Mouse (Mus musculus) liver, adult 2 months (tissue): ENCODE data around the gene Adra2b. TPM values are rescaled to one million over a fixed set of nuclear protein-coding genes. Genes with fewer than 3 reads are reported as not detected.

Experiments
- DNase-seq: peaks from one replicate; pipeline ENCODE4 v3.0.0-alpha.2; 2011; ENCODE audit warnings: low read depth, low spot score; ENCODE audit errors: extremely low read depth
- H3K27ac ChIP-seq: fragments of 200-500 bp; replicated peaks from 2 replicates; pipeline ENCODE4 v1.5.1; 2012; ENCODE audit warnings: low read depth, mild to moderate bottlenecking, control low read depth, inconsistent platforms, low read length; ENCODE audit not compliant: insufficient read depth
- H3K27me3 ChIP-seq: fragments of 200-500 bp; 2 replicates; pipeline ENCODE4 v1.6.1; 2012; ENCODE audit warnings: mild to moderate bottlenecking, moderate library complexity, low read length, inconsistent platforms; ENCODE audit not compliant: control insufficient read depth, insufficient read depth
- H3K36me3 ChIP-seq: fragments of 200-500 bp; 2 replicates; pipeline ENCODE4 v1.6.1; 2012; ENCODE audit warnings: low read length, inconsistent platforms; ENCODE audit not compliant: control insufficient read depth, insufficient read depth
- H3K4me1 ChIP-seq: fragments of 200-500 bp; 2 replicates; pipeline ENCODE4 v1.6.1; 2011; ENCODE audit warnings: low read length; ENCODE audit not compliant: control insufficient read depth, insufficient read depth
- H3K4me3 ChIP-seq: fragments of 200-500 bp; 2 replicates; pipeline ENCODE4 v1.5.1; 2011; ENCODE audit warnings: low read depth, mild to moderate bottlenecking, control low read depth, low read length, moderate library complexity; ENCODE audit not compliant: insufficient read depth
- H3K79me2 ChIP-seq: fragments of 200-500 bp; 2 replicates; pipeline ENCODE4 v1.6.1; 2012; ENCODE audit warnings: inconsistent platforms, mild to moderate bottlenecking, low read length, moderate library complexity; ENCODE audit not compliant: control insufficient read depth, insufficient read depth
- H3K9ac ChIP-seq: fragments of 200-500 bp; 2 replicates; pipeline ENCODE4 v1.6.1; 2012; ENCODE audit warnings: low read depth, mild to moderate bottlenecking, control low read depth, inconsistent platforms, low read length
- CTCF ChIP-seq: fragments of 200-500 bp; IDR thresholded peaks from 2 replicates; pipeline ENCODE4 v1.5.1; 2011; ENCODE audit warnings: low read depth, low read length, control low read depth
- POLR2A ChIP-seq: fragments of 200-500 bp; IDR thresholded peaks from 2 replicates; pipeline ENCODE4 v1.6.1; 2011; ENCODE audit warnings: low read length, control low read depth; ENCODE audit not compliant: insufficient read depth; ENCODE audit errors: extremely low read depth
- WGBS: fragments of 180-500 bp; shearing (Covaris S2); methylation state at CpG from one replicate; pipeline ENCODE4 v1.1.7; 2018; 5-methylcytosine and 5-hydroxymethylcytosine counted together
- polyA plus RNA-seq: library from polyadenylated mRNA; depleted of rRNA; stranded (reverse); fragments of >200 nt; gene quantifications from 2 replicates; pipeline ENCODE4 v1.2.3, GENCODE M21; 2012
- total RNA-seq: library from RNA; depleted of rRNA; stranded (reverse); fragments of >200 nt; gene quantifications from 2 replicates; pipeline ENCODE4 v1.2.3, GENCODE M21; 2014

Gene Adra2b
- total and polyA plus RNA-seq, 2 experiments = 2.5 to 5.0 TPM

- H3K27me3 ChIP-seq = no peaks in the 10 kb centered on the region
- no peak overlapping the region for H3K4me3 ChIP-seq
- peaks cover 2% of the 10 kb centered on the region; the same call in 1 of the 2 replicates for H3K4me1 ChIP-seq
- WGBS = 87% methylated on average over 4 of the region's 4 CpGs
- no peak overlapping the region for H3K9ac ChIP-seq
- no peak overlapping the region for H3K27ac ChIP-seq
- no peaks in the 10 kb centered on the region for H3K79me2 ChIP-seq
- no peak for DNase-seq
- H3K36me3 ChIP-seq = no peaks in the 10 kb centered on the region
- TF ChIP-seq CTCF = no peak
- no peak for TF ChIP-seq POLR2A
Observed at GRCm38 (mm10) chr2:127318136-127318535, 44.9 kb upstream of the Adra2b start.

GRCm38 (mm10) chr2:127319071-127319470 is 43.9 kb upstream of the Adra2b start:
- TF ChIP-seq POLR2A = no peak
- TF ChIP-seq CTCF = no peak
- H3K4me3 ChIP-seq = no peak overlapping the region
- H3K27ac ChIP-seq = no peak overlapping the region
- peaks cover 2% of the 10 kb centered on the region; the same call in 1 of the 2 replicates for H3K4me1 ChIP-seq
- no peak for DNase-seq
- H3K9ac ChIP-seq = no peak overlapping the region
- no peaks in the 10 kb centered on the region for H3K36me3 ChIP-seq
- 66% methylated on average over 4 of the region's 4 CpGs for WGBS
- no peaks in the 10 kb centered on the region for H3K79me2 ChIP-seq
- no peaks in the 10 kb centered on the region for H3K27me3 ChIP-seq

DNA sequence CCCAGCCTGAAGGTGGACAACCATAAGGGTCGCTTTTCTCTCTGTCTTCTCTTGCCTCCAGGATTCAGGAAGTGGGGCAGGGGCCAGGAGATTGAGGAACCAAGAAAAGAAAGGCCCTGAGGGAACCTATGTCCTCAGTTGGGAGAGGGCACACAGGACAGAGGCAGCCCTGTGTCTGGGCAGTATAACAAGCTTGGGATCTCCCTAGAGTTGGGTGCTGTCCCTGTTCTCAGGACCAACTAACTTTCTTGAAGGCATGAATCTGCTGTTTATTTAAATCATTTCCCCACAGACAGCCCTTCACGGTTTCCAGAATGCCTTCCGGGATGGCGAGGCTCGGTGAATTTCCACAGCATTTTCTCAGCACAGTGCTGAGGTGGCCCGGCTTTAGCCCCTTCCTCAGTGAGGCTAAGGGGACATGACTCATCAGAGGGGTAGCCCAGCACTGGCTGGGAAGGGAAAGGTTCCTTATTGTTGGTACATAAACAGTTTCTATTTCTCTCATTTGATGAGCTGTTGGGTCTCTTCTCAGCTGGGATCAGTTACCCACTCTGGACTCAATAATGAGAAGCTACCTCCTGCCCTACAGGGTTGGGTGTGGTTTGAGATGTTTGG is 40.2 kb upstream of the Adra2b start:
- Histone ChIP-seq H3K4me3 (no peak overlapping the region), H3K9ac (no peak overlapping the region), H3K27ac (no peak overlapping the region), H3K79me2 (no peaks in the 10 kb centered on the region), H3K4me1 (no peaks in the 10 kb centered on the region), H3K36me3 (no peaks in the 10 kb centered on the region), H3K27me3 (no peaks in the 10 kb centered on the region)
- DNase-seq = no peak
- TF ChIP-seq POLR2A (no peak), CTCF (no peak)
- WGBS = 88% methylated on average over 6 of the region's 6 CpGs

- TF ChIP-seq CTCF (no peak), POLR2A (no peak)
Observed at GRCm38 (mm10) chr2:127323667-127324066, 39.3 kb upstream of the Adra2b start.

GRCm38 (mm10) chr2:127324456-127324855 is 38.6 kb upstream of the Adra2b start:
- H3K79me2 ChIP-seq = no peaks in the 10 kb centered on the region
- no peak for DNase-seq
- H3K36me3 ChIP-seq = no peaks in the 10 kb centered on the region
- no peak overlapping the region for H3K9ac ChIP-seq
- no peak overlapping the region for H3K27ac ChIP-seq
- no peaks in the 10 kb centered on the region for H3K27me3 ChIP-seq
- WGBS = 77% methylated on average over 7 of the region's 7 CpGs
- no peaks in the 10 kb centered on the region; the same call in 1 of the 2 replicates for H3K4me1 ChIP-seq
- H3K4me3 ChIP-seq = no peak overlapping the region
- TF ChIP-seq CTCF (no peak), POLR2A (no peak)

More at GRCm38 (mm10) chr2:127323667-127324066, 39.3 kb upstream of the Adra2b start:
- Histone ChIP-seq H3K27me3 (no peaks in the 10 kb centered on the region), H3K9ac (no peak overlapping the region), H3K27ac (no peak overlapping the region), H3K79me2 (no peaks in the 10 kb centered on the region), H3K36me3 (no peaks in the 10 kb centered on the region), H3K4me3 (no peak overlapping the region), H3K4me1 (no peaks in the 10 kb centered on the region; the same call in 1 of the 2 replicates)
- WGBS = 100% methylated on average over 1 of the region's 1 CpGs
- DNase-seq = no peak
